Mouse (Mus musculus) ES-E14 (cell line): ENCODE results near the gene Rab11fip5. TPM values are rescaled to one million over a fixed set of nuclear protein-coding genes. Genes with fewer than 3 reads are reported as not detected.

Experiments
- DNase-seq: peaks from one replicate; pipeline ENCODE4 v3.0.0-alpha.2; 2013; ENCODE audit warnings: low read depth, low spot score
- H3K27ac ChIP-seq: 2 replicates; pipeline ENCODE4 v1.5.1; 2012; ENCODE audit warnings: low read depth, mild to moderate bottlenecking, low read length, moderate library complexity, mixed read lengths; ENCODE audit not compliant: poor library complexity, insufficient read depth, severe bottlenecking
- H3K36me3 ChIP-seq: 2 replicates; pipeline ENCODE4 v1.6.1; 2012; ENCODE audit warnings: mild to moderate bottlenecking, low read length, moderate library complexity, mixed read lengths; ENCODE audit not compliant: control insufficient read depth, poor library complexity, insufficient read depth, severe bottlenecking
- H3K4me1 ChIP-seq, 2 experiments: fragments of 150-350 bp in 1 of 2; sonication (generic) in 1 of 2; 2 replicates each; pipeline ENCODE4 v1.6.1; 2012; ENCODE audit warnings: low read length in 2 of 2, mild to moderate bottlenecking in 1 of 2, mixed read lengths in 1 of 2; ENCODE audit not compliant: control insufficient read depth in 2 of 2, insufficient read depth in 2 of 2, poor library complexity in 1 of 2
- H3K4me3 ChIP-seq, 2 experiments: fragments of 150-350 bp in 1 of 2; sonication (generic) in 1 of 2; 2 replicates each; pipeline ENCODE4 v1.5.1; 2012; ENCODE audit warnings: low read length in 2 of 2, low read depth in 1 of 2, mild to moderate bottlenecking in 1 of 2, mixed read lengths in 1 of 2; ENCODE audit not compliant: insufficient read depth in 1 of 2, poor library complexity in 1 of 2, severe bottlenecking in 1 of 2
- H3K9ac ChIP-seq: 2 replicates; pipeline ENCODE4 v1.6.1; 2012; ENCODE audit warnings: low read depth, mild to moderate bottlenecking, low read length, mixed read lengths; ENCODE audit not compliant: poor library complexity, insufficient read depth, severe bottlenecking
- H3K9me3 ChIP-seq: fragments of 150-350 bp; sonication (generic); 2 replicates; pipeline ENCODE4 v1.6.1; 2012; ENCODE audit warnings: low read depth, mild to moderate bottlenecking, low read length; ENCODE audit not compliant: control insufficient read depth, insufficient read depth
- CHD2 ChIP-seq: IDR thresholded peaks from 2 replicates; pipeline ENCODE4 v1.6.1; 2014; ENCODE audit warnings: mild to moderate bottlenecking, low read depth, low read length, inconsistent platforms
- HCFC1 ChIP-seq: IDR thresholded peaks from 2 replicates; pipeline ENCODE4 v1.6.1; 2012; ENCODE audit warnings: low read length, inconsistent platforms, borderline replicate concordance; ENCODE audit not compliant: insufficient read depth
- MAFK ChIP-seq: IDR thresholded peaks from 2 replicates; pipeline ENCODE4 v1.6.1; 2014; ENCODE audit warnings: mild to moderate bottlenecking, low read depth, low read length, inconsistent platforms; ENCODE audit not compliant: insufficient read depth
- ZC3H11A ChIP-seq: IDR thresholded peaks from 2 replicates; pipeline ENCODE4 v1.6.1; 2012; ENCODE audit warnings: low read depth, mild to moderate bottlenecking, inconsistent platforms, low read length, borderline replicate concordance
- ZNF384 ChIP-seq: IDR thresholded peaks from 2 replicates; pipeline ENCODE4 v1.6.1; 2012; ENCODE audit warnings: low read depth, low read length, inconsistent platforms
- in situ Hi-C, 2 experiments: fragments of 600-800 bp; cut with MboI; formaldehyde crosslinking; loops; one replicate each; pipeline ENCODE4 v1.15.1; 2025; ENCODE audit warnings: low sequenced_read_pairs in 2 of 2, inconsistent platforms in 1 of 2; ENCODE audit not compliant: unreplicated experiment in 2 of 2
- total RNA-seq: library from RNA; depleted of rRNA; stranded (reverse); fragments of 300-350 nt; gene quantifications from 2 replicates; pipeline ENCODE4 v1.2.3, GENCODE M21; 2012

Rab11fip5 gene
- total RNA-seq, 1 experiment: 13.4 TPM

DNA sequence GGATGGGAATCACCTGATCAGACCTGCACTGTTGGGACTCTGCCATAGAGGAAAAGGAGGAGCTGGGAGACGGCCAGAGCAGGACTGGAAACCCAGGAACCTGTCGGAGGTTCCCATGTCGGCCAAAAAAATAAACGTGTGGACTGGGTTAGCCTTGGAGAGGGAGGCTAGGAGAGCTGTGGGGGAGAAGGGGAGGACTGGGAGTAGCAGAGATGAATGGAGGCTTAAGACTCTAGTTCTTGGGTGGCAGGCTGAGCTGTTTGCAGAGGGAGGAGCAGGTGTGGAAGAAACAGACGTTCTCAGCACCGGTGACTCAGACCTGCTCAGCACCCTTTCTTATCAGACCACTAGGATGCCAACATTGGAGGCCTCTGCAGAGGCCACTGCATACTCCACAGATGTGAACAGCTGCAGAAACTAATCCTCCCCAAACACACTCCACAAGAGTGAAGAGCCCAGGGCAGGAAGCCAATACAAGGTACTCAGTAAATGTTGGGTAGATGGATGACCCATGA, 43.2 kb downstream of the Rab11fip5 start:
- H3K9me3 ChIP-seq: no peaks in the 10 kb centered on the region
- H3K4me3 ChIP-seq: peak overlapping the region in 1 of 2 experiments; percentile 97; a peak in 1 of 4 replicates
- no peak overlapping the region for H3K9ac ChIP-seq
- DNase-seq: no peak
- in situ Hi-C loops: no loop called here
- no peaks in the 10 kb centered on the region for H3K36me3 ChIP-seq
- H3K4me1 ChIP-seq: peaks cover 2 to 6% of the 10 kb centered on the region in 2 experiments; a peak in 2 of 4 replicates
- TF ChIP-seq CHD2 (no peak), ZC3H11A (no peak), ZNF384 (no peak), HCFC1 (no peak), MAFK (no peak)
- no peak overlapping the region for H3K27ac ChIP-seq

GRCm38 (mm10) chr6:85329666-85330185, 44.7 kb downstream of the Rab11fip5 start:
- TF ChIP-seq CHD2 (no peak), ZC3H11A (no peak), MAFK (no peak), HCFC1 (no peak), ZNF384 (no peak)
- no peak for DNase-seq
- H3K36me3 ChIP-seq: no peaks in the 10 kb centered on the region
- no peak overlapping the region for H3K27ac ChIP-seq
- no peak overlapping the region for H3K4me3 ChIP-seq
- no peaks in the 10 kb centered on the region for H3K9me3 ChIP-seq
- no peak overlapping the region for H3K9ac ChIP-seq
- peaks cover 2 to 8% of the 10 kb centered on the region in 2 experiments; a peak in 2 of 4 replicates for H3K4me1 ChIP-seq
- in situ Hi-C loops: no loop called here

DNA sequence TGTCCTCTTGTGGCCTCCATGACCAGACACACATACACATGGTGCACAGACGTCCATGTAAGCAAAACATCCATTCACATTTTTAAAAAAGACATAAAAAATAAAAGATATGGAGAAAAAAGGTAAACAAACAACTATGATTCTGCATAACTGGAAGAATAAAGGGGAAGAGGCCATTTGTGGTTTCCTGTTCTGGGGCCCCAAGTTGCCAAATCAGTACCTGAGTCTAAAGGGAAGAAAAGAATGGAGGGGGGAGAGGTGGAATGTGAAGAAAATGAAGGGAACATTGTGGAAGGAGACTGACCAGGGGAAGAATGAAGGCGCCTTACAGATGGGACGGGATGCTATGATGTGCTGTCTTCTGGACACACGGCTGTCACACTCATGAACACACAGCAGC, 47.9 kb downstream of the Rab11fip5 start:
- H3K9ac ChIP-seq: no peak overlapping the region
- TF ChIP-seq ZNF384: no peak
- TF ChIP-seq MAFK: no peak
- TF ChIP-seq HCFC1: no peak
- peaks cover 1 to 6% of the 10 kb centered on the region in 2 experiments; a peak in 2 of 4 replicates for H3K4me1 ChIP-seq
- in situ Hi-C loops: no loop called here
- no peaks in the 10 kb centered on the region for H3K9me3 ChIP-seq
- DNase-seq: no peak
- no peak overlapping the region for H3K4me3 ChIP-seq
- H3K27ac ChIP-seq: no peak overlapping the region
- H3K36me3 ChIP-seq: no peaks in the 10 kb centered on the region

GRCm38 (mm10) chr6:85325109-85325508, 49.3 kb downstream of the Rab11fip5 start:
- Histone ChIP-seq H3K27ac (no peak overlapping the region), H3K9ac (no peak overlapping the region), H3K4me3 (no peak overlapping the region), H3K36me3 (no peaks in the 10 kb centered on the region), H3K9me3 (no peaks in the 10 kb centered on the region), H3K4me1 (0 out of 4 replicates have a peak, but pooled peaks cover 0 to 2% of the 10 kb centered on the region in 2 experiments)
- no peak for TF ChIP-seq MAFK
- no peak for TF ChIP-seq ZC3H11A
- no peak for TF ChIP-seq HCFC1
- TF ChIP-seq CHD2: no peak
- TF ChIP-seq ZNF384: no peak
- no peak for DNase-seq
- in situ Hi-C loops: no loop called here

- no peak overlapping the region for H3K27ac ChIP-seq
- no peaks in the 10 kb centered on the region for H3K9me3 ChIP-seq
- no peaks in the 10 kb centered on the region; the same call in 1 of the 2 replicates for H3K36me3 ChIP-seq
- no peak overlapping the region for H3K9ac ChIP-seq
- DNase-seq: no peak
- 0 out of 4 replicates have a peak, but pooled peaks cover 0 to 2% of the 10 kb centered on the region in 2 experiments for H3K4me1 ChIP-seq
- TF ChIP-seq ZNF384 (no peak), ZC3H11A (no peak), HCFC1 (no peak), CHD2 (no peak), MAFK (no peak)
- in situ Hi-C loops: no loop called here
- no peak overlapping the region for H3K4me3 ChIP-seq
Observed at GRCm38 (mm10) chr6:85320445-85320866, 54.0 kb downstream of the Rab11fip5 start.
